Mouse (Mus musculus) adrenal gland, postnatal 4 days (tissue): ENCODE results near the gene Vmn2r83. TPM values are rescaled to one million over a fixed set of nuclear protein-coding genes. Genes with fewer than 3 reads are reported as not detected.
"Not testable (repeated sequence)": the region's sequence is repeated elsewhere in the genome, so short reads cannot be mapped to it uniquely, and the experiment has no call there.

Experiments
- DNase-seq, 2 experiments: peaks; one replicate each; pipeline ENCODE4 v3.0.0; 2021 to 2022; ENCODE audit warnings: low spot score in 2 of 2, mixed read lengths in 2 of 2
- long read RNA-seq, 2 experiments: library from polyadenylated mRNA; stranded (forward); transcript quantifications; one replicate each; pipeline ENCODE4 v2.0.0; 2021
- total RNA-seq, 2 experiments: library from RNA; stranded (reverse); gene quantifications; 2 replicates each; pipeline ENCODE4 v1.2.3; 2021

The Vmn2r83 gene
- total RNA-seq = not detected
- long read RNA-seq, experiment 1 = 0 reads
- long read RNA-seq, experiment 2 = 0 reads

- DNase-seq = no peak
Measured at GRCm38 (mm10) chr10:79468431-79468830, at the start of gene Vmn2r83. Gene Vmn2r83, plus strand, starts transcription at chr10:79468731.

- not testable (repeated sequence) for DNase-seq
Measured at GRCm38 (mm10) chr10:79435141-79435820, 33.2 kb upstream of the Vmn2r83 start.

- no peak for DNase-seq
Measured at GRCm38 (mm10) chr10:79495886-79496285, 27.4 kb downstream of the Vmn2r83 start.

- no peak for DNase-seq
Measured at GRCm38 (mm10) chr10:79496701-79497288, 28.3 kb downstream of the Vmn2r83 start.

GRCm38 (mm10) chr10:79502830-79503644 is 34.5 kb downstream of the Vmn2r83 start:
- no peak for DNase-seq

GRCm38 (mm10) chr10:79506709-79507108 is 38.2 kb downstream of the Vmn2r83 start:
- DNase-seq = no peak

GRCm38 (mm10) chr10:79524433-79524832 is 55.9 kb downstream of the Vmn2r83 start:
- peak in 1 of 2 experiments; percentile 1 for DNase-seq

GRCm38 (mm10) chr10:79525456-79526325 is 57.2 kb downstream of the Vmn2r83 start:
- DNase-seq = peak in 1 of 2 experiments; percentile 2

- DNase-seq = no peak
Measured at GRCm38 (mm10) chr10:79526661-79527452, 58.3 kb downstream of the Vmn2r83 start.

- no peak for DNase-seq
Measured at GRCm38 (mm10) chr10:79527453-79527845, 58.9 kb downstream of the Vmn2r83 start.

GRCm38 (mm10) chr10:79528081-79528480 is 59.5 kb downstream of the Vmn2r83 start:
- no peak for DNase-seq

GRCm38 (mm10) chr10:79530241-79530640 is 61.7 kb downstream of the Vmn2r83 start:
- peak in 1 of 2 experiments; percentile 1 for DNase-seq

- peak in 1 of 2 experiments; percentile 1 for DNase-seq
Measured at GRCm38 (mm10) chr10:79530721-79531120, 62.2 kb downstream of the Vmn2r83 start.

GRCm38 (mm10) chr10:79531593-79531992 is 63.1 kb downstream of the Vmn2r83 start:
- peak in 1 of 2 experiments; percentile 1 for DNase-seq

GRCm38 (mm10) chr10:79532678-79533077 is 64.1 kb downstream of the Vmn2r83 start:
- peak in 1 of 2 experiments; percentile 1 for DNase-seq

- peak; percentile 56 to 67 for DNase-seq
Measured at GRCm38 (mm10) chr10:79533126-79533911, 64.8 kb downstream of the Vmn2r83 start, which contains the start of gene Plpp2. Gene Plpp2, minus strand, starts transcription at chr10:79533796.

GRCm38 (mm10) chr10:79534426-79534825 is 65.9 kb downstream of the Vmn2r83 start:
- DNase-seq = peak in 1 of 2 experiments; percentile 2

- DNase-seq = peak in 1 of 2 experiments; percentile 2
Measured at GRCm38 (mm10) chr10:79535431-79535830, 66.9 kb downstream of the Vmn2r83 start.
